8 mouse cellular contexts compared by ENCODE assay signal in genomic region chr9:107280322-107281027, GRCm38 (mm10). TPM values are rescaled to one million over a fixed set of nuclear protein-coding genes. Genes with fewer than 3 reads are reported as not detected.
A peak's percentile ranks its signal among the peaks of the same experiment; 100 is the strongest.
DNase-seq lines count a peak whose midpoint lies in the region; ATAC-seq lines count a peak whose summit lies in the region.

No protein-coding gene starts in this region.

- H3K9ac ChIP-seq in embryonic facial prominence, embryonic 15.5 days, result no peak overlapping the region

- H3K27me3 ChIP-seq in embryonic facial prominence, embryonic 15.5 days, result no peaks in the 10 kb centered on the region

- no peaks in the 10 kb centered on the region for H3K9me3 ChIP-seq in embryonic facial prominence, embryonic 15.5 days (replicated peaks)

- ATAC-seq in embryonic facial prominence, embryonic 15.5 days (ENCODE audit: insufficient number of reproducible peaks, low FRiP score, low TSS enrichment, low read depth), result no peak

- peak overlapping the region; percentile 82 for H3K27ac ChIP-seq in embryonic facial prominence, embryonic 15.5 days (replicated peaks)

- 52% methylated on average over 13 of the region's 13 CpGs for whole genome bisulfite sequencing in embryonic facial prominence, embryonic 15.5 days

- peak; percentile 73 for DNase-seq in adrenal gland, adult 2 months
- DNase-seq in adrenal gland, postnatal 4 days (ENCODE audit: low spot score in 2 of 2), result no peak
- DNase-seq in 416B (ENCODE audit: low read depth), result peak; percentile 99
- peak; percentile 46 for DNase-seq in lung, postnatal 36 days
- DNase-seq in left cerebral cortex, postnatal 14 days (ENCODE audit: low spot score in 2 of 2), result no peak
- DNase-seq in ovary, postnatal 10 days (ENCODE audit: low spot score), result no peak
- DNase-seq in testis, postnatal 14 days (ENCODE audit: low spot score), result no peak

- H3K36me3 ChIP-seq in embryonic facial prominence, embryonic 15.5 days, result no peaks in the 10 kb centered on the region

- no peak overlapping the region for H3K4me3 ChIP-seq in embryonic facial prominence, embryonic 15.5 days (replicated peaks)

- H3K4me2 ChIP-seq in embryonic facial prominence, embryonic 15.5 days (replicated peaks), result peak overlapping the region; percentile 42

- intact Hi-C loops in left cerebral cortex, postnatal 14 days (cut with DNase I), result no loop called here

- H3K4me1 ChIP-seq in embryonic facial prominence, embryonic 15.5 days, result peaks cover 24% of the 10 kb centered on the region

RNA-seq across cellular contexts. Expression of gene Mapkapk3, which starts 9.2 kb away (rescaled TPM):
- 10 to 100 TPM; 27.9 to 69.9 TPM for total RNA-seq in adrenal gland, adult 2 months (2021)
- 30.9 and 41.7 TPM in 2 replicates for polyA plus RNA-seq in adrenal gland, adult 2 months (2012; rRNA removed)
- total RNA-seq in adrenal gland, postnatal 4 days (2021), result 10 to 100 TPM; 24.6 to 27.3 TPM
- 22.2 and 24.0 TPM in 2 replicates for polyA plus RNA-seq in embryonic facial prominence, embryonic 15.5 days (2015; fragmentation: Nextera tagmentation; extraction: Ambion mirVana)
- 1 to 10 TPM; 2.4 to 2.7 TPM for total RNA-seq in left cerebral cortex, postnatal 14 days (2021)

RNA-seq across cellular contexts. Expression of gene Cish, which starts 15.4 kb away (rescaled TPM):
- total RNA-seq in adrenal gland, adult 2 months (2021), result 10 to 100 TPM; 13.9 to 18.6 TPM
- 33.3 and 34.8 TPM in 2 replicates for polyA plus RNA-seq in adrenal gland, adult 2 months (2012; rRNA removed)
- total RNA-seq in adrenal gland, postnatal 4 days (2021), result 10 to 100 TPM; 17.8 to 22.5 TPM
- polyA plus RNA-seq in embryonic facial prominence, embryonic 15.5 days (2015; fragmentation: Nextera tagmentation; extraction: Ambion mirVana), result 14.4 and 18.9 TPM in 2 replicates
- total RNA-seq in left cerebral cortex, postnatal 14 days (2021), result 10 to 100 TPM in 1 of 2 experiments, 1 to 10 TPM in 1; 6.7 to 11.1 TPM

RNA-seq across cellular contexts. Expression of gene Dock3, which starts 48.8 kb away (rescaled TPM):
- 1 to 10 TPM; 3.3 to 4.2 TPM for total RNA-seq in adrenal gland, adult 2 months (2021)
- 0.81 and 2.0 TPM in 2 replicates for polyA plus RNA-seq in adrenal gland, adult 2 months (2012; rRNA removed)
- total RNA-seq in adrenal gland, postnatal 4 days (2021), result 1 to 10 TPM; 7.1 to 7.4 TPM
- polyA plus RNA-seq in embryonic facial prominence, embryonic 15.5 days (2015; fragmentation: Nextera tagmentation; extraction: Ambion mirVana), result 0.56 and 0.83 TPM in 2 replicates
- total RNA-seq in left cerebral cortex, postnatal 14 days (2021), result 100 to 1,000 TPM; 165 to 173 TPM

RNA-seq across cellular contexts. Expression of gene Hemk1, which starts 57.7 kb away (rescaled TPM):
- 10 to 100 TPM; 17.5 to 17.7 TPM for total RNA-seq in adrenal gland, adult 2 months (2021)
- 23.5 and 25.5 TPM in 2 replicates for polyA plus RNA-seq in adrenal gland, adult 2 months (2012; rRNA removed)
- total RNA-seq in adrenal gland, postnatal 4 days (2021), result 10 to 100 TPM; 19.5 to 23.7 TPM
- polyA plus RNA-seq in embryonic facial prominence, embryonic 15.5 days (2015; fragmentation: Nextera tagmentation; extraction: Ambion mirVana), result 11.7 and 12.3 TPM in 2 replicates
- total RNA-seq in left cerebral cortex, postnatal 14 days (2021), result 10 to 100 TPM; 16.5 to 16.6 TPM

RNA-seq across cellular contexts. Expression of gene 6430571L13Rik, which starts 59.9 kb away (rescaled TPM):
- total RNA-seq in adrenal gland, adult 2 months (2021), result 1 to 10 TPM in 1 of 2 experiments, under 1 TPM in 1; 0.69 to 1.9 TPM
- polyA plus RNA-seq in adrenal gland, adult 2 months (2012; rRNA removed), result 1.3 and 1.4 TPM in 2 replicates
- total RNA-seq in adrenal gland, postnatal 4 days (2021), result 1 to 10 TPM; 4.2 to 4.3 TPM
- 0.91 and 0.97 TPM in 2 replicates for polyA plus RNA-seq in embryonic facial prominence, embryonic 15.5 days (2015; fragmentation: Nextera tagmentation; extraction: Ambion mirVana)
- 1 to 10 TPM; 2.4 to 3.4 TPM for total RNA-seq in left cerebral cortex, postnatal 14 days (2021)

Comparison
In these comparisons a context has a peak if more than half of its experiments do, and no peak if none do; other contexts are left out.
1. DNase-seq: peak in adrenal gland, adult 2 months (single experiment), 416B (single experiment) and lung, postnatal 36 days (single experiment); none in adrenal gland, postnatal 4 days (0 of 2), left cerebral cortex, postnatal 14 days (0 of 2), ovary, postnatal 10 days (single experiment) and testis, postnatal 14 days (single experiment).
2. RNA of gene Mapkapk3, which starts 9.2 kb away (total RNA-seq): 27.9 to 69.9 TPM in adrenal gland, adult 2 months and 24.6 to 27.3 TPM in adrenal gland, postnatal 4 days; 2.4 to 2.7 TPM in left cerebral cortex, postnatal 14 days; every median in the first group is over 4 times any median in the second.
3. RNA of gene Dock3, which starts 48.8 kb away (total RNA-seq): 165 to 173 TPM in left cerebral cortex, postnatal 14 days; 7.1 to 7.4 TPM in adrenal gland, postnatal 4 days and 3.3 to 4.2 TPM in adrenal gland, adult 2 months; every median in the first group is over 10 times any median in the second.